Mouse (Mus musculus): ENCODE measurements around the gene Akna.

- TF ChIP-seq CTCF (IDR thresholded peaks at IDR 0.05; ENCODE audit: low read depth) (no peak), EP300 (IDR thresholded peaks at IDR 0.05; ENCODE audit: low read depth) (no peak)
Measured at GRCm38 (mm10) chr4:63437968-63438367, 34.8 kb upstream of the Akna start.

All from liver, postnatal 0 days (tissue).